Mouse (Mus musculus): ENCODE results near the gene Eef1a1. TPM values are rescaled to one million over a fixed set of nuclear protein-coding genes. Genes with fewer than 3 reads are reported as not detected.

The Eef1a1 gene
- polyA plus RNA-seq, 2 experiments, result 2,316 to 4,315 TPM

DNA sequence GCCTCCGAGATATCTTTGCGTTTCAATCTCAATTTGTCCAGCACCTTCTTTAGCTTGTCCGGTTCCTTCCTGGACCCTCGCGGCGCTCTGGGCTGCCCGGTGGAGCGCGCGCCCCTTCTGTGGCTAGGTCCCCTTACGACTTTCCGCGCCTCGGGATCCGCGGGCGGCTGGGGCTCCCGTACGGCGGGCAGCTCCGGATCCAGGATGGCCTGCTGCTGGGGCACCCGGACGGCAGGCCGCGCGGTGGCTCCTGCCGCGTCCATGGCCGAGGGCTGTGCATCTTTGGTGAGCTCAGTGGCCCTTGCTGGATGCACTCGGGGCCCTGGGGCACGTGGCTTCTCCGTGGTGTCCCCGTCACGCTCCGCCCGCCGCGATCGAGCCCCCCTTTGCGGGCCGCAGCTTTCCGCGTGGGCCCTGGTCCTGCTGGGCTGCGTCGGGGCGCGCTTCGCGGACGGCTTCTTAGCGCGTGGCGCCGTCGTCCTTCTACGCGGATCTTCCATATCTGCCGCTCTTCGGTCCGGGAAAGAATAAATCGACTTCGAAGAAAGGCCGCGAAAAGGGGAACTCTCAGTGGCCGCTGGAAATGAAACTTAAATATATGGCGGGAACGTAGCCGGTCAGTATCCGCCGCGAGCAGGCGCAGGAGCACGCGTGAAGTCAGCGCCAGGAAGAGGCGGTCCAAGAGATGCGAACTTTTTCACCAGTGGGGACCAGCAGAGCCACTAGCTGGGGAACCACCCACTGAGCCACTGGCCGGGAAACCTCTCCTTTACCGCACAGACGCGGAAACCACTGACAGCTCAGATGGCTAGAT, 46.2 kb downstream of the Eef1a1 start, which contains the start of gene Cgas:
TSS of gene Cgas (minus strand) at position 659 of the 814 bp plus-strand sequence.
- Histone ChIP-seq H3K27ac (no peak within 1 kb of the TSS), H3K9ac (replicated peaks) (peak within 1 kb of the TSS; percentile 43), H3K36me3 (replicated peaks; ENCODE audit: control insufficient read depth, insufficient read depth, low read depth) (no peaks in the 10 kb centered on the region), H3K4me3 (ENCODE audit: insufficient read depth in 1 of 2, low read depth in 2 of 2, low read length in 2 of 2) (peak within 1 kb of the TSS; percentile 43 to 59), H3K9me3 (ENCODE audit: control insufficient read depth, low read length) (no peaks in the 10 kb centered on the region), H3K4me1 (replicated peaks; ENCODE audit: control insufficient read depth in 2 of 2, insufficient read depth in 2 of 2, low read length in 1 of 2) (peaks cover 3% of the 10 kb centered on the region in 2 experiments), H3K4me2 (ENCODE audit: low read depth) (peak within 1 kb of the TSS; percentile 74), H3K27me3 (ENCODE audit: control insufficient read depth, insufficient read depth, low read length) (peaks cover 47% of the 10 kb centered on the region)
- DNase-seq (ENCODE audit: low read depth in 3 of 3, low spot score in 3 of 3) (no peak), ATAC-seq (ENCODE audit: insufficient read depth) (peak; percentile 56; the same call in 1 of the 2 replicates)
- no peak for TF ChIP-seq CTCF (IDR thresholded peaks at IDR 0.05; ENCODE audit: low read depth)
- no peak for TF ChIP-seq EP300 (IDR thresholded peaks at IDR 0.05; ENCODE audit: low read depth)
- under 1% methylated on average over 80 of the region's 81 CpGs for WGBS (ENCODE audit: insufficient replicate concordance)

DNA sequence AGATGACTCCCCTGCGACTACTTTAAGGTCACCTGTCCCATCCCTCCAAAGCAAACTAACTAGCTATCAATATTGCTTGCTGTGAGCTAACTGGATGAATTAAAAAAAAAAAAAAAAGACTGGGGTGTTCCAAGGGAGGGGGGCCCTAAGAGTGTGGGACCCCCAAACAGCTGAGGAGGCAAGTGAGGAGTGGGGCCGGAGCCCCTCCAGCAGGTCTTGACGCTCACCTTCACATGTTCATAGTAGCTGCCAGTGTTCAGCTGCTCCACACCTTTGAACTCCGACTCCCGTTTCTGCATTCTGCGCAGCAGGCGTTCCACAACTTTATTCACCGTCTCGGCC, 46.7 kb downstream of the Eef1a1 start:
- H3K9me3 ChIP-seq (ENCODE audit: control insufficient read depth, low read length), result no peaks in the 10 kb centered on the region
- TF ChIP-seq CTCF (IDR thresholded peaks at IDR 0.05; ENCODE audit: low read depth), result no peak
- H3K36me3 ChIP-seq (replicated peaks; ENCODE audit: control insufficient read depth, insufficient read depth, low read depth), result no peaks in the 10 kb centered on the region
- H3K4me1 ChIP-seq (replicated peaks; ENCODE audit: control insufficient read depth in 2 of 2, insufficient read depth in 2 of 2, low read length in 1 of 2), result no peaks in the 10 kb centered on the region
- peak overlapping the region; percentile 43 to 59 for H3K4me3 ChIP-seq (ENCODE audit: insufficient read depth in 1 of 2, low read depth in 2 of 2, low read length in 2 of 2)
- WGBS (ENCODE audit: insufficient replicate concordance), result 3% methylated on average over 9 of the region's 9 CpGs
- ATAC-seq (ENCODE audit: insufficient read depth), result no peak
- no peak overlapping the region for H3K27ac ChIP-seq
- peak overlapping the region; percentile 9; the same call in 1 of the 2 replicates for H3K9ac ChIP-seq (replicated peaks)
- H3K4me2 ChIP-seq (ENCODE audit: low read depth), result peak overlapping the region; percentile 74
- peaks cover 47% of the 10 kb centered on the region for H3K27me3 ChIP-seq (ENCODE audit: control insufficient read depth, insufficient read depth, low read length)
- DNase-seq (ENCODE audit: low read depth in 3 of 3, low spot score in 3 of 3), result no peak

DNA sequence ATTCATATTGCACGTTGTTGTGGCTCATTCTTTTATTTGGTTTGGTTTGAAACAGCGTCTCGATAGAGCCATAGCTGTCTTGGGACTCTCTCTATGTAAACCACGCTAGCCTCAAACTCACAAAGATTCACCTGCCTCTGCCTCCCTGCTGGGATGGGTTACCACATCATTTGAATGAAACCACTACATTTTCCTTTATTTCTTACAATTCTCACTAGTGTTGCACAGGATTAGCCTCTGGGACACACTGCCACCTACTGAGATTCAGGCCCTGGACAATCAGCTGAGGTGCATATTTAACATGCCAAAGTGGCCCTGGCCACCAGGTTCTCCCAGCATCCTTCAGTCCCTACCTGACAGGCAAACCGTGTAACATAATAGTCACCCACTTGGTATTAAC, 49.5 kb downstream of the Eef1a1 start:
- peaks cover 35% of the 10 kb centered on the region for H3K27me3 ChIP-seq (ENCODE audit: control insufficient read depth, insufficient read depth, low read length)
- H3K4me2 ChIP-seq (ENCODE audit: low read depth), result no peak overlapping the region
- no peak for ATAC-seq (ENCODE audit: insufficient read depth)
- no peaks in the 10 kb centered on the region for H3K36me3 ChIP-seq (replicated peaks; ENCODE audit: control insufficient read depth, insufficient read depth, low read depth)
- no peak overlapping the region for H3K27ac ChIP-seq
- no peak for DNase-seq (ENCODE audit: low read depth in 3 of 3, low spot score in 3 of 3)
- H3K9me3 ChIP-seq (ENCODE audit: control insufficient read depth, low read length), result no peaks in the 10 kb centered on the region
- no peak overlapping the region for H3K4me3 ChIP-seq (ENCODE audit: insufficient read depth in 1 of 2, low read depth in 2 of 2, low read length in 2 of 2)
- TF ChIP-seq CTCF (IDR thresholded peaks at IDR 0.05; ENCODE audit: low read depth), result no peak
- TF ChIP-seq EP300 (IDR thresholded peaks at IDR 0.05; ENCODE audit: low read depth), result no peak
- WGBS (ENCODE audit: insufficient replicate concordance), result 65% methylated on average over 5 of the region's 5 CpGs
- H3K4me1 ChIP-seq (replicated peaks; ENCODE audit: control insufficient read depth in 2 of 2, insufficient read depth in 2 of 2, low read length in 1 of 2), result no peaks in the 10 kb centered on the region
- no peak overlapping the region for H3K9ac ChIP-seq (replicated peaks)

DNA sequence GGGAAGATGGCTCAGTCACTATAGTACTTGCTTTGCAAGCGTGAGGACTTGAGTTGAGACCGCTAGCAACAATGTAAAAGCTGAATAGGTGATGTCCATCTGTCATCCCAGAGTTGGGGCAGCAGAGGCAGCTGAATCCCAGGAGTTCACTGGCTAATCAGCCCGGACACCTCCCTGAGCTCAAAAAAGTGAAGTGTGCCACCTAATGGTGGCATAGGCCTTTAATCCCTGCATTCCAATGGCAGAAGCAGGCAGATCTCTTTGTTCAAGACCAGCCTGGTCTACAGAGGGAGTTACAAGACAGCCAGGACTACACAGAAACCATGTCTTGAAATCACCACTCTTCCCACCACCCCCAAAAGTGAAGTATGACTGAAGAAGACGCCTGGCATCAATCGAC, 56.5 kb downstream of the Eef1a1 start:
- H3K9ac ChIP-seq (replicated peaks), result no peak overlapping the region
- no peaks in the 10 kb centered on the region for H3K36me3 ChIP-seq (replicated peaks; ENCODE audit: control insufficient read depth, insufficient read depth, low read depth)
- H3K4me1 ChIP-seq (replicated peaks; ENCODE audit: control insufficient read depth in 2 of 2, insufficient read depth in 2 of 2, low read length in 1 of 2), result peaks cover 0 to 6% of the 10 kb centered on the region in 2 experiments; a peak in 2 of 4 replicates
- ATAC-seq (ENCODE audit: insufficient read depth) (no peak), DNase-seq (ENCODE audit: low read depth in 3 of 3, low spot score in 3 of 3) (no peak)
- WGBS (ENCODE audit: insufficient replicate concordance), result 65% methylated on average over 5 of the region's 5 CpGs
- no peak overlapping the region for H3K4me3 ChIP-seq (ENCODE audit: insufficient read depth in 1 of 2, low read depth in 2 of 2, low read length in 2 of 2)
- TF ChIP-seq CTCF (IDR thresholded peaks at IDR 0.05; ENCODE audit: low read depth), result peak; percentile 34
- no peak for TF ChIP-seq EP300 (IDR thresholded peaks at IDR 0.05; ENCODE audit: low read depth)
- H3K27ac ChIP-seq, result no peak overlapping the region
- H3K4me2 ChIP-seq (ENCODE audit: low read depth), result no peak overlapping the region
- no peaks in the 10 kb centered on the region for H3K27me3 ChIP-seq (ENCODE audit: control insufficient read depth, insufficient read depth, low read length)
- no peaks in the 10 kb centered on the region for H3K9me3 ChIP-seq (ENCODE audit: control insufficient read depth, low read length)

DNA sequence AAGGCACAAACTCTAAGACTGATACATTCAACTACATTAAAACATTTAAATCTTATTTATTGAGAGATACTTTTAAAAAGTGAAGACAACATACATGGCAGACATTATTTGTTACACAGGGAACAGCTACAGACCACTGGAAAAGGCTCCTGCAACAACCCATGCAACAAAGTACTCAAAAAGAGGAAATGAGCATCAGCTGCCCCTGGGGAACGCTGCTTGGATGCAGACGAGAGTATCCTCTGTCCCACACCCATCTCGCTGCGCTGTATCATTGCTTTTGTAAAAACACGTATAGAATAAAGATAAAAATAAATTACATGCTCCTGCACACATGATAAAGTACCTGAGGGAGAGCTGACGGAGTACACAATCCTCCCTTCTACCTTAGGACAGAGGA, 58.5 kb downstream of the Eef1a1 start:
- TF ChIP-seq CTCF (IDR thresholded peaks at IDR 0.05; ENCODE audit: low read depth), result no peak
- no peak for TF ChIP-seq EP300 (IDR thresholded peaks at IDR 0.05; ENCODE audit: low read depth)
- no peak for ATAC-seq (ENCODE audit: insufficient read depth)

More for the DNA sequence above, 58.5 kb downstream of the Eef1a1 start:
- no peak overlapping the region for H3K9ac ChIP-seq (replicated peaks)
- H3K36me3 ChIP-seq (replicated peaks; ENCODE audit: control insufficient read depth, insufficient read depth, low read depth), result no peaks in the 10 kb centered on the region
- H3K27ac ChIP-seq, result no peak overlapping the region
- no peak overlapping the region for H3K4me2 ChIP-seq (ENCODE audit: low read depth)
- WGBS (ENCODE audit: insufficient replicate concordance), result 54% methylated on average over 6 of the region's 6 CpGs
- DNase-seq (ENCODE audit: low read depth in 3 of 3, low spot score in 3 of 3), result no peak
- no peaks in the 10 kb centered on the region for H3K9me3 ChIP-seq (ENCODE audit: control insufficient read depth, low read length)
- no peaks in the 10 kb centered on the region for H3K27me3 ChIP-seq (ENCODE audit: control insufficient read depth, insufficient read depth, low read length)
- H3K4me3 ChIP-seq (ENCODE audit: insufficient read depth in 1 of 2, low read depth in 2 of 2, low read length in 2 of 2), result no peak overlapping the region
- H3K4me1 ChIP-seq (replicated peaks; ENCODE audit: control insufficient read depth in 2 of 2, insufficient read depth in 2 of 2, low read length in 1 of 2), result peaks cover 0 to 6% of the 10 kb centered on the region in 2 experiments; a peak in 2 of 4 replicates
